ENCODE assay signal across 26 mouse cellular contexts in genomic region chr16:94701971-94702370, GRCm38 (mm10).
A peak's percentile ranks its signal among the peaks of the same experiment; 100 is the strongest.
DNase-seq lines count a peak whose midpoint lies in the region; ATAC-seq and TF ChIP-seq lines count a peak whose summit lies in the region.
"Had no signal": no experiment of that assay in that cellular context is flagged by ENCODE, and none has a peak within 500 bp of the region (broad histone marks: within the 10 kb centered on the region; RNA-seq: fewer than 3 reads in every experiment).

No protein-coding gene starts in this region.

- H3K9ac ChIP-seq in kidney, embryonic 16.5 days (replicated peaks; ENCODE audit: low read length) = no peak overlapping the region
- H3K9ac ChIP-seq: forebrain, embryonic 13.5 days; forebrain, postnatal 0 days; heart, embryonic 12.5 days; heart, embryonic 15.5 days; hindbrain, embryonic 14.5 days had no signal

- H3K4me1 ChIP-seq in kidney, adult 2 months (ENCODE audit: control insufficient read depth, insufficient read depth, low read length) = no peaks in the 10 kb centered on the region; the same call in 1 of the 2 replicates
- no peaks in the 10 kb centered on the region; the same call in 1 of the 2 replicates for H3K4me1 ChIP-seq in kidney, embryonic 16.5 days (ENCODE audit: insufficient read depth, low read length)
- no peaks in the 10 kb centered on the region for H3K4me1 ChIP-seq in embryonic facial prominence, embryonic 10.5 days
- H3K4me1 ChIP-seq: forebrain, embryonic 10.5 days; forebrain, embryonic 13.5 days; heart, embryonic 12.5 days; heart, embryonic 15.5 days had no signal

- no peak for TF ChIP-seq CTCF in kidney, adult 2 months (conservative IDR thresholded peaks at IDR 0.05; ENCODE audit: insufficient read depth, insufficient read length, low read depth, low read length)

- no peak overlapping the region for H3K27ac ChIP-seq in kidney, adult 2 months (ENCODE audit: insufficient read depth, low read depth, low read length)
- H3K27ac ChIP-seq in kidney, embryonic 16.5 days (ENCODE audit: low read length) = no peak overlapping the region
- H3K27ac ChIP-seq in embryonic facial prominence, embryonic 10.5 days (replicated peaks) = no peak overlapping the region
- H3K27ac ChIP-seq: forebrain, embryonic 10.5 days; forebrain, embryonic 13.5 days; gastrocnemius, adult 2 months; heart, embryonic 15.5 days; hindbrain, embryonic 14.5 days; hindbrain, postnatal 0 days had no signal

- DNase-seq in kidney, adult 2 months = peak; percentile 38
- DNase-seq in kidney, adult 9 months = no peak
- peak; percentile 53 for DNase-seq in kidney, postnatal 14 days
- DNase-seq in kidney, postnatal 36 days = peak; percentile 51 to 58
- DNase-seq in embryonic facial prominence, embryonic 10.5 days (ENCODE audit: low spot score) = no peak
- DNase-seq: adrenal gland, adult 8-10 months; adrenal gland, postnatal 25 days; cerebellum, adult 11-12 months; cerebellum, adult 8-10 months; cerebellum, postnatal 10 days; cerebellum, postnatal 36 days; embryo, embryonic 11 days; forebrain, postnatal 0 days; gastrocnemius, adult 2 months; gastrocnemius, postnatal 14 days; heart, adult 18-20 months; heart, postnatal 10 days; heart, postnatal 4 days had no signal

- H3K27me3 ChIP-seq in kidney, adult 2 months (replicated peaks; ENCODE audit: control insufficient read depth, insufficient read depth, low read length) = no peaks in the 10 kb centered on the region
- no peaks in the 10 kb centered on the region for H3K27me3 ChIP-seq in kidney, embryonic 16.5 days (ENCODE audit: insufficient read depth, low read length)
- H3K27me3 ChIP-seq in embryonic facial prominence, embryonic 10.5 days (replicated peaks; ENCODE audit: low read depth, poor library complexity, severe bottlenecking) = no peaks in the 10 kb centered on the region
- H3K27me3 ChIP-seq: forebrain, embryonic 13.5 days; heart, embryonic 12.5 days; heart, embryonic 15.5 days had no signal

- no peak overlapping the region for H3K4me3 ChIP-seq in kidney, adult 2 months (ENCODE audit: insufficient read depth, low read depth, low read length)
- no peak overlapping the region for H3K4me3 ChIP-seq in kidney, embryonic 16.5 days (ENCODE audit: low read length)
- H3K4me3 ChIP-seq in embryonic facial prominence, embryonic 10.5 days = no peak overlapping the region
- H3K4me3 ChIP-seq: forebrain, embryonic 10.5 days; forebrain, embryonic 13.5 days; gastrocnemius, adult 2 months; heart, embryonic 12.5 days; heart, embryonic 15.5 days had no signal

- WGBS in kidney, adult 2 months = 53% methylated on average over 4 of the region's 4 CpGs
- 63% methylated on average over 4 of the region's 4 CpGs for WGBS in kidney, embryonic 16.5 days
- 88% methylated on average over 4 of the region's 4 CpGs for WGBS in embryonic facial prominence, embryonic 10.5 days

- H3K4me2 ChIP-seq in kidney, embryonic 16.5 days (replicated peaks; ENCODE audit: low read depth, low read length) = no peak overlapping the region
- H3K4me2 ChIP-seq: forebrain, embryonic 13.5 days; heart, embryonic 12.5 days; heart, embryonic 15.5 days; hindbrain, embryonic 14.5 days had no signal

- ATAC-seq in kidney, embryonic 16.5 days (ENCODE audit: low FRiP score, low TSS enrichment) = no peak
- ATAC-seq: CD4-positive, CD25-positive, alpha-beta regulatory T cell, adult 4 months; forebrain, embryonic 13.5 days; forebrain, postnatal 0 days; hindbrain, postnatal 0 days had no signal

- H3K9me3 ChIP-seq in kidney, embryonic 16.5 days (ENCODE audit: low read length) = no peaks in the 10 kb centered on the region
- H3K9me3 ChIP-seq in embryonic facial prominence, embryonic 10.5 days = no peaks in the 10 kb centered on the region
- H3K9me3 ChIP-seq: forebrain, embryonic 10.5 days; forebrain, embryonic 13.5 days; heart, embryonic 12.5 days; heart, embryonic 15.5 days had no signal

- no peak for TF ChIP-seq POLR2A in kidney, adult 2 months (IDR thresholded peaks at IDR 0.05; ENCODE audit: low read depth, low read length)

- H3K36me3 ChIP-seq in kidney, adult 2 months (ENCODE audit: control insufficient read depth, insufficient read depth, low read length) = no peaks in the 10 kb centered on the region
- no peaks in the 10 kb centered on the region for H3K36me3 ChIP-seq in kidney, embryonic 16.5 days (ENCODE audit: insufficient read depth, low read length)
- no peaks in the 10 kb centered on the region for H3K36me3 ChIP-seq in embryonic facial prominence, embryonic 10.5 days (replicated peaks)
- H3K36me3 ChIP-seq: forebrain, embryonic 10.5 days; heart, embryonic 12.5 days; heart, embryonic 15.5 days had no signal

Comparison
In these comparisons a context has a peak if more than half of its experiments do, and no peak if none do; other contexts are left out.
1. DNase-seq: peak in kidney, adult 2 months (single experiment), kidney, postnatal 14 days (single experiment) and kidney, postnatal 36 days (2 of 2); none in kidney, adult 9 months (single experiment) and embryonic facial prominence, embryonic 10.5 days (single experiment).